Mouse (Mus musculus) left cerebral cortex, adult 8-10 months (tissue): ENCODE results near the gene Milr1. TPM values are rescaled to one million over a fixed set of nuclear protein-coding genes. Genes with fewer than 3 reads are reported as not detected.
"Not testable (repeated sequence)": the region's sequence is repeated elsewhere in the genome, so short reads cannot be mapped to it uniquely, and the experiment has no call there.

Experiments used
- DNase-seq, 2 experiments: peaks; one replicate each; pipeline ENCODE4 v3.0.0; 2022; ENCODE audit warnings: low spot score in 2 of 2
- total RNA-seq, 4 experiments: library from RNA; stranded (reverse); gene quantifications; 2 replicates each; pipeline ENCODE4 v1.2.4; 2022

Milr1 gene
- total RNA-seq, result 1 to 10 TPM in 2 of 4 experiments, under 1 TPM in 1, not detected in 1; 0.26 to 2.7 (median 2.4) TPM

DNA sequence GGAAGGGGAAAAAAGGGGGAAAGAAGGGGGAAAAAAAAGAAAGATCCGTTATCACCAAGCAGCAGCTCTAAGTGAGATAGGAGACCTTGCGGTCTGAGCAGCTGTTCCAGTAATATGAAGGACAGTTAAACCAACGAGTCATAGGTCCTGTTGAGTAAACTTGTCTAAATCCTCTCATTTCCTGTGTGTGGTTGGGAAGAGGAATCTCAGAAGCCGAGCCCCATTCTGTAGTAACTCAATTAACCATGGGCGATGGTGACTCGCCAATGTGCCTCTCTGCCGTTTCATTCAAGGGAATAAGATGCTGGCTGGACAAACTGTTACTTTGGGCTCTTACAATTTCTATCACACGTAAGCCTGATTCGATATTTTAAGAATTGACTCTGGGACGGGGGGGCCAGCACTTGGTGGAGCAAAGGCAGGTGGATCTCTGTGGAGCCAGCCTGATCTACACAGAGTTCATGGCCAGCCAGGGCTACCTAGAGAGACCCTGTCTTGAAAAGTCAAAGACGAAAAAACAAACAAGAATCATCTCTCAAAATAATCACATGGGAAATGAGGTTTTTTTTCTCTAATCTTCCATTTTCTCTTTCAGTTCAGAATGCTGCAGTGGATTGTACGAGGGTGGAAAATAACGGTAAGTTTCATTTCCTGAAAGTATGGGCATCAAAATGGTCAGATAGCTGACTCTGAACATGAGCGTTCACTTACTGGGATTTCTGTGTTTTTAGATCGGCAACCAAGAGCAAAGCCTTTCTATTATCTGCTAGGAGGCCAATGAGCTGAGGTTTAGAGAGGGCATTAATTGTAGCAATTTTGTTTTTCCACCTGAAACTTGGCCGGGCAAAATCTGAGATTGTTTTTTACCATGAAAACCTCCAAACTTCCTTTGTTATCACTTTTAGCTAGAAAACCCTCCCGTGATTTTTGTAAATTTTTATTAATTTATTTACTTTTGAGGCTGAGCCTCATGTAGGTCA lies at the start of gene Milr1:
TSS of gene Milr1 (plus strand) at position 188 of the 980 bp plus-strand sequence.
- DNase-seq, result no peak

DNA sequence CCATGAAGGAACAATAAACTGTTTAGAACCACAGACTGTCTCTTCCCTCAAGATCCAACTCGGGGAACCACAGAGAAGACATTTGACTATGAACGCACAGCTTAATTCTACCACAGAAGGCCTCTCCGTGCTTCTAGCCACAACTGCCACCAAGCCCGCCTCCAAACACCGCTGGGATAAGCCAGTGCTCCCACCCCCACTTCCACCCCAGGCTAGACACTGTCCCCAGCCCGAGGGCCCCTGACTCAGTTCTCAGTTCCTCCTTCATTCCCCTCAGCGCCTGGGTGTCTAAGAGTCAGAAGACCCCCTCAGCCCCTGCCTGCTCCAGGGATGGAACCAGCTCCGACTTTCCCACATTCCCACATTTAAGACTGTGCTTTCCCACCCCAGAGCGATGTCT lies 49.4 kb upstream of the Milr1 start:
- DNase-seq, result no peak

DNA sequence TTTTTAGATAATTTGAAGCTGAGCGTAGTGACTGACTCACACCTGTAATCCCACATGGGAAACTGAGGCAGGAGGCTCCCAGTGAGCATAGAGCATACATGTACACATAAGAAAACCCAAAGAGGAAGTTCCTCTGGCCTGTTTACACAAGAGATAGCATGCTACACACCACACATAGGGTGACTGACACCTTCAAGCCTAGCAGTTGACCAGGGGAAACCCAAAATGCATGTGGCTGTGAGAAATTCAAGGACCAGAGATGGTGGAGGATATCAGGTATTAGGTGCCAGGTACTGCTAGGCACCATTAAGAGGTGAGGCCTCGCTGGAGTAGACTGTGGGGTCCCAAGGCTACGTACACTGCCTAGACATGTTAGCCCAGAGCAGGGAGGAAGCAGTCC lies 48.4 kb upstream of the Milr1 start:
- no peak for DNase-seq

DNA sequence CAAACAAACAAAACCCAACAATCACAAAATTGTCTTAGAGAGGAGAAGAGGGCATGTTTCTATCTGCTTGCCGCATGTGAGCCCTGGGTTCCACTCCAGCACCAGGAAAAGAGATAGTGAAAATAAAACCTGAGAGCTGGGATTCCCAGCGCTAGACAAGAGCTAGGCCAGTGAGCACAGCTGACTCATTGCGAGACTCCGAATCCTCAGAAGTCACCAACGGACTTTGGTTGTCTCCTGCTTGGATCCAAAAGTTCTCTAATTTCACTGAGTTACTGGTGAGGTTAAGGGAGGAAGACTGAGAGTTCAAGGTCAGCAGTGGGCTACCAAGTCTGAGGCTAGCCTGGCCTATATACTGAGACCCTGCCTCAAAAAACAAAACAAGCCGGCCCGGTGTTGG lies 47.1 kb upstream of the Milr1 start:
- no peak for DNase-seq

DNA sequence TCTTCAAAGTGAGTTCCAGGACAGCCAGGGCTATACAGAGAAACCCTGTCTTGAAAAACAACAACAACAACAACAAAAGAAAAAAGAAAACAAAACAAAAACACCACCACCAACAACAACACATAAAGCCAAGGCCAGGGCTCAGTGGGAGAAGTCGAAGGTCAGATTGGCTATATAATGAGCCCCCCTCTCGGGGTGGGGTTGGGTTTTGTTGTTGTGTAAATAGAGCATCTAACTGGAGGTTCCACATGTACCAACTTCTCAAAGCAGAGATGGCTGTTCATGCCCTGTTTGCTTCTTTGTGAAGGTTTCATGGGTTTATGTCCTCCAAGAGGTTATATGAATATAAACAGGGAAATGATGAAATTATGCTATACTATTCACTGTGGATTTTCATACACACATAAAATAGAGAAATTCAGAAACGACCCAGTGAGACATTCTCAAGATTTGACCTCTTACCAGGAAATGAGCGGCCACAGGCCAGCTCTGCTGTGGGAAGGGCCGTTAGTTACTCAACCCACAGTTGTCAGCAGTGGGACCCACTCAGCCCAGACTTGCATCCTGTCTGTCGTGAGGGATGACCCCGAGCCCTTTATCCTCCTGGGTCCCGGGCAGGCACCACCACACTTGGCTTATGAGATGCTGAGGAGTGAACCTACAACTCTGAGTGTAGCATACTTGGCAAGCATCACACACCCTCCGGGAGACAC lies 46.5 kb upstream of the Milr1 start:
- no peak for DNase-seq

DNA sequence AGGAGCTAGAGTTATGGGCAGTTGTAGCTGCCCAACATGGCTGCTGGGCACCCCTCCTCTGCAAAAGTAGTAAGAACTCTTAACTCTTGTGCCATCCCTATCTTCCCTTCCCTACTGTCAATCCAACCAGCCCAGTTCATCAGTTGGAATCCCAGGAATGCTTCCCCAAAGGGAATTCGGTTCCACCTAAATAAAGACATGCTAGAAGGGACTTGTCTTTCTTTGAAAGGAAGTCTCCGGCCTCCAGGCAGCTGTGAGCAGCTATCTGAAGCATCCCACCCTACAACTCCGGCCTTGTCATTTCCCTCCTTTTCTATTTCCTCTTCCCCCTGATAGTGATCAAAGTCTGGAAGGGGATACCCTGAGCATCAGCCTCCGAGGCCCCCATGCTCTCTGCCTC lies 44.8 kb upstream of the Milr1 start:
- no peak for DNase-seq

DNA sequence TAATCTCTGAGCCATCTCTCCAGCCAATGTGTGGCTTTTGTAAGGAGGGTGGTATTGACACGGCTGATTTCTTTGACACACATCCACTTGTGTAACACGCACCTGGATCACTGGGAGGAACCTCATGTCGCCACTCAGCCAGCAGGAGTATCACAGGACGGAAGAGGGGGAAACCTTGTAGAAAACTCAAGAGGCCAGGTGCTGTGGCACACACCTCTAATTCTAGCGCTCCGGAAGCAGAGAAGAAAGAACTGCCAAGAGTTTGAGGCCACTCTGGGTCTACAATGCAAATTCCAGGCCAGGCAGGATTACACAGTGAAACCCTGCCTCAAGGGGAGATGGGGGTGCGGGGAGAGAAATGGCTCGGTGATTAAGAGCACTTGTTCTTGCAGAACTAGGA lies 43.9 kb upstream of the Milr1 start:
- DNase-seq, result no peak

DNA sequence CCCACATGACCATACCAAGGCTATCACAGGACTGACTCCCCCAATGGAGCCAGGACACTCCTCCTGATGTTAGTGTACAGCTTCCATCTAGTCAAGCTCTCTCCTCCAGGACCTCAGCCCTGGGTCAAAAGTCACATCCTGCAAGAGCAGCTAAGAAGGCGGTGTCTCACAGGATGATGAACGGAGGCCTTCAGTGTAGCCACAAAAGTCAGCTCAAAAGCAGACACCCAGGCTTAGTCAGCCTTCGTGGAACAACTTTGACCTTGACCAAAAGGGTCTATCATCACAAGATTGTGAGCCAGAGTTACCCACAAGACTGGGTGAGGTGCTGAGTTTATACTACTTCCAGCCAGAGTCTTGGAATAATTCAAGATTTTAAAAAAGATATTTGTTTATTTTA lies 43.2 kb upstream of the Milr1 start:
- DNase-seq, result no peak

DNA sequence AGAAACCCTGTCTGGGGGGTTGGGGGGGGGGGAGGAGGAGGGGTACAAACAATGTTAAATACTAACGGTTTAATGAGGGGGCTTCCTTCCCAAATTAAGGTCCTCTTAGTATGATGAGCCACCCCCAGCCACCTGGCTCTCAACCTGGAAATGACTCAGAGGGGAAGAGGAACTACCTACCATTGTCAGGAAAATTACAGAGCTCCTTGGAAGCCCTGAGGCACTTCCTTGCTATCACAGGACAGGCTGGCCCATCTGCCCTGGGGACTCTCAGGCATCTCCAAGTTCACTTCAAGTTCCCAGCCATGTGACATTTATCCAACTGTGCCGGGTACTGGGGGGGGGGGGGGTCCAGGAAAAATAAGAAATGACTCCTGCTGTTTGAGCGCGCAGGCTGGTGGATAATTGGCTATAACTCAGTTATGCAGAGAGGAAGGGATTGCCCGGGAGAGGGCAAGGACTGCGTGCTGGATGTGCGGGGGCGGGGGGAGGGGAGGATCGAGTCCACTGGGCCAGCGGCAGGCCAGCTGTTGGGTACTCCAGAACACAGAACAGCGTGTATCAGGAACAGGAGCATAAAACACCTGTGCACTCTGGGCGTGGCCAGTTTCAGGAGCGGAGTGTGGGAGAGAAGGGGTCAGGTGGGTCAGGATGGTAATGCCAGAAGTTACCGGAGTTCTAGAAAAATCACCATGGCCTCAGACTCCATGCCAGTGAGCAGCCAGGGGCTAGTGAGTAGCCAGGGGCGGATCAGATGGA lies 41.6 kb upstream of the Milr1 start:
- no peak for DNase-seq

DNA sequence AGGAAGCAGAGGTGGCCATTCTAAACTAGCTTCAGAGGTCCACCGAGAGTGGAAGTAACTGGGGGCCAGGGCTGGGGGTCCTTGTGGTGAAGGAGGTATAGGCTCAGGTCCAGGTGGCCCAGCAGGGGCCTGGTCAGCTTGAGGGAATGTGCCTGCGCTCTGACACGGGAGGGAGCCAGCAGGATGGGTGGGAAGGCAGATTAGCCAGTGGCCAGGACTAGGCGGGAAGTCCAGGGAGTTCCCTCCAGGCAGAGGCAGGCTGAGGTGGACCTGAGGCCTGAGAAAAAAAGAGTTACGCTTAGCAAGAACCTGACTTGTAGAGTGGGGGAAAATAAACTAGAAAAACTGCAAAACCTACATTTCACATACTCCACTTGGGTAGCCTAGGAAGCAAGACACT lies 40.2 kb upstream of the Milr1 start:
- DNase-seq, result no peak

DNA sequence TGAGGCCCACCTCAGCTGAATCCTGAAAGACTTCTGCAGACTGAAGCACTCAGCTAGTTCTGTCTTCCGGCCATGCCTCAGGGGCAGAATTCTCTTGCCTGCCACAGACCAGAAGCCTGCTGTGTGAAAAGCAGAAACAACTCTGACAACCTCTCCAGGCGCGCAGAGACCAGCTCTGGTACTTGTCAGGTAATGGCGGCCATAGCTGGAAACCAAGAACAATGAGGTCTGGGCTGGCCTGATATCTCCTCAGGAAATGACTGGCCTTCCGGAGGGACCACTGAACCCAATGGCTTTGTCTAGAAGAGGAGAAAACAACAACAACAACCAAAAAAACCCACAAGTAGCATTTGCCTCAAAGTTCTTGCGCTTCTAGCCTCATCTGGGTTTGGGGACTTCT lies 36.0 kb upstream of the Milr1 start:
- DNase-seq, result no peak

DNA sequence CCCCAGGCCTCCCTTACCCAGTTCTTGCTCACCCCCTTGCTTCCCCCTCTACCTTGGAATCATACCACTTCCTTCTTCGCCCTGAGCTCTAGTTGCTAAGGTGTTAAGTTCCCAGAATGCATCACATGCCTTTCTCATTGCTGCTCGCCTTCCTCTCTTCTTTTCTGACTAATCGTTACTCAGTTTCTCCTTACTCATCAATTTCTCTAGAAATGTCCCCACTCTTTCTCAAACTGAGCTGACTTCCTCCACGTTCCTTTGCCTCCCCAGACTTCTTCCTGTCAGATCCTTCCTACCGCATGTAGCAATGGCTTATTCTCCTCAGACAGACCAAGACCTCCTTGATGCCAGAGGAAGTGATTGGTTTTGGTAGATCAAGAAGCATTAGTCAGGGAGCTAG lies 34.5 kb upstream of the Milr1 start:
- DNase-seq, result no peak

DNA sequence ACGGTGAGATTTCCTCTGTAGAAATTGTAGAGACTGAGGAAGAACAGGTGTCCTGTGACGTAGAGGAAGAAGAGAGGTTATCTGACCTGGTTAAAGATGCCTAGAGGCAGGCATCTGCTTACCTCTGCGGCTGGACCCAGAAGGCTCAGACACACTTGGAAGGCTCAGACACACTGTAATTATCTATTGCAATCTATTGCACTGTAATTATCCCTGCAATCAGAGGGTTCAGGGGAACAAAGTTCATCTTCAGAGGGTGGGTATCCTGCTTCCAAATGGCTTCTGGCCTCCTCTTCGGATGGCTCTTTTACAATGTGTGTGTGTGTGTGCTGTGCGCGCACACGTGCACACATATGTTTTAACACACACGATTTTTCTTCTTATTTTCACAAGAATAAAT lies 30.6 kb upstream of the Milr1 start:
- DNase-seq, result no peak

DNA sequence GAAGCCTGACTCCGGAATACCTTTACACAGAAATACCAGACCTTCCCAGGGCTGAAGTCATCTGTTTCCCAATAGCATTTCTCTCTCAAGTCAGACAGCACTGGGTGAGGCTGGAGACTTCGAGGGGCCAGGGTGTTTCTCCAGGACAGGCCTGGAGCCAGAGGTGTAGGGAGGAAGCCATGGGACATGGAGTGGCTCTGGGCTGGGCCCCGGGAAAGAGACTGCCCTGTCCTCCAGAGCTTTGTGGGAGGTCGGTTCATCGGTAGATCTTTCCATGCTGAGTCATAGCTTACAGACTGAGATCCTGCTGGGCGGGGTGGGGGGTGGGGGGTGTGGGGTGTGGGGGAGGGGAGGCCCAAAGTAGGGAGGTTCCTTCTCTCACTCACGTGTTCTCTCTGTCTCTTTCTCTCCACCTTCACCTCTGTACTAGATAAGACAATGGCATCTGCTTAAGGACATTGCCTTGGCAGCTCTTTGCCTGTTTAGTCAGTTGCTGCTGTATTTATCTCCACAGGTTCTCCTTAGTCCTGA lies 28.1 kb upstream of the Milr1 start:
- DNase-seq, result no peak

DNA sequence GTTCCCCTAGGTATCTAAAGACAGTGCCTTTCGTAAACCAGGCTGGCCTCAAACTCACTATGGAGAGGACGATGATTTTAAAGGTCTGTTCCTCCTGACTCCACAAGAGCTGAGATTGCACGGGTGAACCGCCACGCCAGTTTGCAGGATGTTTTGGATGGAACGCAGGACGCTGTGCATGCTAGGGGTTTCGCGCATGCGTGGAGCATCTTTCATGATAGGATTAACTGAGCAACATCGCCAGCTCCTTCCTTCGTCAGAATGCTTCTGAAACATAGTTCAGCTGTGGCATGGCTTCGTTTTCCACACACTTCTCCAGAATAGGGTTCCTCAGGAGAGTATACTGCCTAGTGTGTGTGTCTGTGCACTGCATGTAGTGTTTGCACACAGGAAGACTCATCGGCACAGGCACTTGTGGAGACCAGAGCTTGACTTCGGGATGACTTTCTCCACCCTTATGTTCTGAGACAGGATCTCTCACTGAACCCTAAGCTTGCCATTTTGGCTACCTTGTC lies 27.4 kb upstream of the Milr1 start:
- DNase-seq, result no peak

DNA sequence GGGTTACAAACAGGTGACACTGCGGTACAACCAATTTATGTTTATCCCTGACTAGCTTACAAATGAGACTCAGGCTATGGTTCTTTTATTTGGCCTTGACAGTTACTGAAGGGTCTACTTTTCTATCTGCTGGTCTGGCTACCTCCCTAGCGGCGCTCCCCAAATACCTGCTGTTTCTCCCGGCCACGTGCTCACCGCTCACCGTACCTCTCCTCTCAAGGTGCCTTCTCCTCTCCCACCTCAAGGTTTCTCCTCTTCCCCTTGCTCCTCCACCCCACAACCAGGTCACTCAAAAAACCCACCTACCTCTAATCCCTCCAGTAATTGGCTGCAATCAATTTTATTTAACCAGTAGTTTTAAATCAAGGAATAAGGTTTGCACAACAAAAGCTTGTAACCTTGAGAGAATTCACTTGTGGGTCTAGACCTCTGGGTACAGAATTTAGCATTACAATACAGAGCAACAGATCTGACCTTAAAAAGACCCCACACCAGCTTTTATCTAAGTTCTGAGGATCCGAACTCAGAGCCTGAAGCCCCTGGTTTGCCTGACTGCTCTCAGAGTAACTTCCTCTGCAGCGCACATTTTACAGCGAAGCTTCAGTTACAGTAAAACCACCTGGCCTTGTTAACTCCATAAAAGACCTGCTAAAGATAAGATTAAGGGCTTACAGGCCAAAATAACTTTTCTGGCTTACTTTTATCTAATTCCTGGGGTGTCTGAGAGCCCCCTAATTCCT lies 26.7 kb upstream of the Milr1 start:
- no peak for DNase-seq

DNA sequence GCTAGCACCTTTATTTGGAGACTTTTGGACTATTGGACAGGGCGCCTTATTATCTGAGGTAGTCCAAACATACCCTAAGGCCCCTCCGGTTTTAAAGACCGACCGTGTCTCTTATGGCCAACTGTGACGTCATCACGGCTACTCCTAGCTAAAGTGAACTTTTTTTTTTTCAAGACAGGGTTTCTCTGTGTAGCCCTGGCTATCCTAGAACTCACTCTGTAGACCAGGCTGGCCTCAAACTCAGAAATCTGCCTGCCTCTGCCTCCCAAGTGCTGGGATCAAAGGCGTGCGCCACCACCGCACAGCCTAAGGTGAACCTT lies 26.1 kb upstream of the Milr1 start:
- not testable (repeated sequence) for DNase-seq

DNA sequence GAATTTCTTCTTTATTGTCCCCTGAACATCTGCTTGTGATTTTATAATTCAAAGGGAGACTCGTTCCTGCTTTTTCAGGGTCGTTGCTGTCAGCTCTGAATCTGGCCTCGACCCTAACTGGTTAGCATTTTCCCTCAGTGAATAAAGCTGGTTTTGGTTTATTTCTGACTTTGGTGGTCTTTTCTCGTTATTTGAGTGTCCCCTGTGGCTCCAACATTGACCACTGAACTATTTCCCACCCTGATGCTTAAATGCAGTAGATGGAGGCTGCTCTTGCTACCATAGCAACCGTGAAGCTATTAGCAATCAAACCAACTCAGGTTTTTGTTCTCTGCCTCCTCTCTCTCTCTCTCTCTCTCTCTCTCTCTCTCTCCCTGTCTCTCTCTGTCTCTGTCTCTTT lies 23.1 kb upstream of the Milr1 start:
- DNase-seq, result no peak

DNA sequence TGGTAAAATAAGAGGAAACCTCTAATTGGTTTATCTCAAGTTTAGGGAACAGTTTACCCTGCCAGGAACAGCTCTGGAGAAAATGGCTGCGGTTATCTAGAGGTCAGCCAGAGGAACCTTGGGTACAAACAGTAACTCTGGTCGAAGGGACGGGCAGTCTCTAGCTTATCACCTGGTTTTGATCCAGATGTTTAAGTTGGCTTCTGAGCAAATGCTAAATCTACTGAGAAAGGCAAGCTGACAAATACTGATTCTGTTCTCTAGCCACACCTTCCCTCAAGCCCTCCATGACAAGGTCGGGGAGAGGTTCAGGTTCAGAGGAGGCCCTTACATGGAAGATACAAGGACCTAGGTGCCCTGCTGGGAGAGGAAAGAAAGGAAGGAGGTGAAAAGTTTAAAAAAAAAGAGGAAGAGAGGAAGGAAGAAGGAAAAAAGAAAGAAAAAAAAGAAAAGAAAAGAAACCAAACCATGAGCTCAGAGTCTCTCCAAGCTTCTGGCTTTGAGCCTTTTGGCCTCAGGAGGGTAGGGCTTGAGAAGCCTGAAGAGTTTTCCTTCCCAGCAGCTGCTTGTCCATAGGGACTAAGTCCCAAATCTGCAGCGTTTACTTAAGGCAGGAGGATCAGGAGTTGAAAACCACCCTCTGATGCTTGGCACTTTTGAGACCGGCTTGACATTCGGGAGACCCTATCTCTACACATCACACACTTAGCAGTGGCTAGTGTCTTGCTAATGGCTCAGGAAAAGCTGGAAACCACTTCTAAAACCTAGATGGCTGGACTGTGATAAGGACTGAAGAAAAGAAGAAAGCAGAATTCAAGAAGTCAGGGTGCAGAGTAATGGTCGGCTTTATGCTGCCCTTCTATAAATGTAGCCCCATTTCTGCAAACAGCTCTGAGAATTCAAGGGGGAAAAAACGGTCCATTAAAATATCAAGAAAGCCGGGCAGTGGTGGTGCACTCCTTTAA lies 22.3 kb upstream of the Milr1 start:
- no peak for DNase-seq

DNA sequence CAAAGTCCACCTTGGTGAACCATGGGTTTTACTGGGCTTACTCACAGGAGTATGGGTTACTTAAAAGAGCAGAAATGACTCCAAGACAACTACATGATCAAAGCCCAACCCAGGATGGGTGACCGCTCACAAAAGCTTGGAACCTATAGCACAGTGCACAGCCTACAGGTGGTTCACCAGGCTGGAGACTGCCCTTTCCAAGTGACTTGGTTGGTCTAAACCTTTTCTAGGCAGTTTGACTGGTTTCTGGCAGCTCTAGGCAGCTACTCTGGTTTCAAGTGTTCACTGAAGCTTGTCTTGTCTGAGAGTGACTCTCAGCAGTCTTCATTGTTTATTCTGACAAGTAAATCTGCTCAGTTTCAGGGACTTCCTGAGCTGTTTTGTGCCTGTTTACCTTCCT lies 21.4 kb upstream of the Milr1 start:
- no peak for DNase-seq
